Mouse (Mus musculus) lung, postnatal 10 days (tissue): ENCODE measurements at regions not wholly inside any gene's neighbourhood (a gene's known extent, or its start where the extent isn't known, plus 50 kb on each side); places are given as distances from the start of the nearest gene placed in this dataset.
A peak's percentile ranks its signal among the peaks of the same experiment; 100 is the strongest.

Experiments used
- DNase-seq: peaks from one replicate; pipeline ENCODE4 v3.0.0; 2021

- no peak for DNase-seq
Observed at GRCm38 (mm10) chr10:25857954-25858616, 220.0 kb upstream of the Gm9767 start.

GRCm38 (mm10) chr10:25844348-25844747 lies 233.7 kb upstream of the Gm9767 start:
- DNase-seq = no peak

- DNase-seq = no peak
Observed at GRCm38 (mm10) chr10:25829275-25829674, 248.8 kb upstream of the Gm9767 start.

- DNase-seq = no peak
Observed at GRCm38 (mm10) chr10:25804223-25804622, 268.2 kb upstream of the Smlr1 start.

GRCm38 (mm10) chr10:25801499-25801898 lies 265.4 kb upstream of the Smlr1 start:
- DNase-seq = no peak

- no peak for DNase-seq
Observed at GRCm38 (mm10) chr10:25798881-25799280, 262.8 kb upstream of the Smlr1 start.

- DNase-seq = peak; percentile 15
Observed at GRCm38 (mm10) chr10:25790363-25790821, 254.3 kb upstream of the Smlr1 start.

- no peak for DNase-seq
Observed at GRCm38 (mm10) chr10:25788660-25789059, 252.6 kb upstream of the Smlr1 start.

- DNase-seq = no peak
Observed at GRCm38 (mm10) chr10:25788004-25788403, 251.9 kb upstream of the Smlr1 start.

GRCm38 (mm10) chr10:25783861-25784260 lies 247.8 kb upstream of the Smlr1 start:
- DNase-seq = no peak

- DNase-seq = no peak
Observed at GRCm38 (mm10) chr10:25779476-25779875, 243.4 kb upstream of the Smlr1 start.

- DNase-seq = no peak
Observed at GRCm38 (mm10) chr10:25777717-25778116, 241.7 kb upstream of the Smlr1 start.

- no peak for DNase-seq
Observed at GRCm38 (mm10) chr10:25776697-25777096, 240.6 kb upstream of the Smlr1 start.

GRCm38 (mm10) chr10:25770051-25770450 lies 234.0 kb upstream of the Smlr1 start:
- DNase-seq = no peak

- no peak for DNase-seq
Observed at GRCm38 (mm10) chr10:25768456-25768855, 232.4 kb upstream of the Smlr1 start.

- no peak for DNase-seq
Observed at GRCm38 (mm10) chr10:25754300-25754699, 218.2 kb upstream of the Smlr1 start.

GRCm38 (mm10) chr10:25742678-25743077 lies 206.6 kb upstream of the Smlr1 start:
- DNase-seq = no peak

- DNase-seq = no peak
Observed at GRCm38 (mm10) chr10:25740956-25741355, 204.9 kb upstream of the Smlr1 start.

GRCm38 (mm10) chr10:25730470-25730869 lies 194.4 kb upstream of the Smlr1 start:
- no peak for DNase-seq

GRCm38 (mm10) chr10:25723966-25724365 lies 187.9 kb upstream of the Smlr1 start:
- DNase-seq = no peak

- DNase-seq = no peak
Observed at GRCm38 (mm10) chr10:25715747-25716146, 179.7 kb upstream of the Smlr1 start.

GRCm38 (mm10) chr10:25714636-25715035 lies 178.6 kb upstream of the Smlr1 start:
- DNase-seq = no peak

GRCm38 (mm10) chr10:25714041-25714440 lies 178.0 kb upstream of the Smlr1 start:
- DNase-seq = no peak

GRCm38 (mm10) chr10:25707951-25708350 lies 171.9 kb upstream of the Smlr1 start:
- no peak for DNase-seq

GRCm38 (mm10) chr10:25702146-25702545 lies 166.1 kb upstream of the Smlr1 start:
- no peak for DNase-seq
